ENCODE assay signal across 14 mouse cellular contexts in the genomic region with DNA sequence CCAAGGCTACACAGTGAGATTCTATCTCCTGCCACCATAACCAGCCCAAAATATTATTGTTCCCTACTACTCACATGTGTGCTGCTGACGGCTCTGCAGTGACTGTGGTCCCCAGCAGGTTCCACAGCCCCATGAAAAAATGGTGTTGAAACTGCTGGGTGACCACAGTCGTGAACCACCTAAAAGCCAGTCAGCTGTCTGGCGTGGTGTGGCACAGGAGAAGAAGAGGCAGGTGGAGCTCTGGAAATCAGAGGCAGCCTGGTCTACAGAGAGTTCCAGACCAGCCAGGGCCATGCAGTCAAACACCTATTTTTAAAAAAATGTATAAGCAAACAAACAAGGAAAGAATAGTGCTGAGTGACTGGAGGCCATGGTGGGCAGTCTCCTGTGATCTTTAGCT. TPM values are rescaled to one million over a fixed set of nuclear protein-coding genes. Genes with fewer than 3 reads are reported as not detected.
A peak's percentile ranks its signal among the peaks of the same experiment; 100 is the strongest.
DNase-seq lines count a peak whose midpoint lies in the region; TF ChIP-seq lines count a peak whose summit lies in the region.
"Had no signal": no experiment of that assay in that cellular context is flagged by ENCODE, and none has a peak within 500 bp of the region (broad histone marks: within the 10 kb centered on the region; RNA-seq: fewer than 3 reads in every experiment).

No protein-coding gene starts in this region.

- TF ChIP-seq POLR2A in myocyte (IDR thresholded peaks at IDR 0.05; ENCODE audit: insufficient read length, low read depth) = no peak

- intact Hi-C loops in left cerebral cortex, adult 2 months (cut with DNase I) = no loop called here
- intact Hi-C loops in left cerebral cortex, postnatal 36 days (cut with DNase I) = no loop called here

- no peak overlapping the region for H3ac ChIP-seq in myocyte (ENCODE audit: control insufficient read depth, insufficient read length)

- no peaks in the 10 kb centered on the region for H3K27me3 ChIP-seq in myocyte (ENCODE audit: control insufficient read depth, insufficient read depth, insufficient read length)
- H3K27me3 ChIP-seq: CH12.LX, Patski had no signal

- no peak for DNase-seq in left cerebral cortex, adult 2 months (ENCODE audit: extremely low spot score in 1 of 2, low spot score in 2 of 2)
- DNase-seq in left cerebral cortex, postnatal 36 days (ENCODE audit: low spot score in 2 of 2) = no peak
- peak; percentile 24 for DNase-seq in 416B (ENCODE audit: low read depth)
- no peak for DNase-seq in spleen, postnatal 4 days (ENCODE audit: low spot score in 2 of 2)
- no peak for DNase-seq in adrenal gland, postnatal 10 days
- DNase-seq: adrenal gland, adult 8-10 months; B cell, adult 2 months; cerebellum, adult 11-12 months had no signal

- peak overlapping the region; percentile 89 for H3K27ac ChIP-seq in left cerebral cortex, adult 2 months

- TF ChIP-seq CTCF in left cerebral cortex, adult 2 months (IDR thresholded peaks at IDR 0.05) = no peak

- no peak overlapping the region for H3K4me3 ChIP-seq in left cerebral cortex, adult 2 months
- no peak overlapping the region for H3K4me3 ChIP-seq in myocyte

- H3K36me3 ChIP-seq in myocyte (ENCODE audit: control insufficient read depth, insufficient read depth) = no peaks in the 10 kb centered on the region
- H3K36me3 ChIP-seq: G1E had no signal

- H3K4me2 ChIP-seq in myocyte (ENCODE audit: low read depth) = peak overlapping the region; percentile 50

- H3K79me2 ChIP-seq in myocyte (ENCODE audit: control insufficient read depth, insufficient read depth) = no peaks in the 10 kb centered on the region

TF ChIP-seq in myocyte, 11 proteins besides CTCF, POLR2A, EP300 and RAD21:
- TF ChIP-seq REST (IDR thresholded peaks at IDR 0.05; ENCODE audit: insufficient read depth, insufficient read length) (no peak), TCF12 (IDR thresholded peaks at IDR 0.05; ENCODE audit: insufficient read depth, poor library complexity, severe bottlenecking) (peak; percentile 50), MAX (IDR thresholded peaks at IDR 0.05; ENCODE audit: low read depth) (no peak), MYOG (IDR thresholded peaks at IDR 0.05; ENCODE audit: control insufficient read depth in 1 of 3, insufficient read depth in 1 of 3, insufficient read length in 2 of 3, low read depth in 2 of 3) (peak; percentile 26 to 90 (median 66)), MYOD1 (IDR thresholded peaks at IDR 0.05; ENCODE audit: control insufficient read depth in 1 of 3, insufficient read length in 2 of 3, low read depth in 2 of 3) (peak in 2 of 3 experiments; percentile 36 to 66), TCF3 (IDR thresholded peaks at IDR 0.05; ENCODE audit: insufficient read length, low read depth) (peak; percentile 8)

RNA-seq across cellular contexts. Expression of gene Stac2, which starts 8.2 kb away (rescaled TPM):
- total RNA-seq in left cerebral cortex, adult 2 months (2021) = 10 to 100 TPM; 97.3 to 99.9 TPM
- total RNA-seq in left cerebral cortex, postnatal 36 days (2021) = 100 to 1,000 TPM in 1 of 2 experiments, 10 to 100 TPM in 1; 69.6 to 102 TPM
- 41.7 TPM for polyA plus RNA-seq in myocyte (2012; fragmentation: generic; extraction: Trizol)
- 1 to 10 TPM; 1.8 to 3.1 TPM for total RNA-seq in adrenal gland, postnatal 10 days (2021)
- total RNA-seq: CH12.LX, MEL had no signal
- polyA plus RNA-seq: CD4-positive, CD25-positive, alpha-beta regulatory T cell, adult 4 months; G1E had no signal

RNA-seq across cellular contexts. Expression of gene Rpl19, which starts 34.9 kb away (rescaled TPM):
- total RNA-seq in left cerebral cortex, adult 2 months (2021) = 100 to 1,000 TPM; 560 to 591 TPM
- 100 to 1,000 TPM; 524 to 620 TPM for total RNA-seq in left cerebral cortex, postnatal 36 days (2021)
- 2,972 TPM for polyA plus RNA-seq in myocyte (2012; fragmentation: generic; extraction: Trizol)
- total RNA-seq in adrenal gland, postnatal 10 days (2021) = 1,000 to 10,000 TPM; 1,275 to 1,278 TPM

RNA-seq across cellular contexts. Expression of gene Cacnb1, which starts 38.6 kb away (rescaled TPM):
- 100 to 1,000 TPM; 150 to 170 TPM for total RNA-seq in left cerebral cortex, adult 2 months (2021)
- total RNA-seq in left cerebral cortex, postnatal 36 days (2021) = 100 to 1,000 TPM; 149 to 163 TPM
- 163 TPM for polyA plus RNA-seq in myocyte (2012; fragmentation: generic; extraction: Trizol)
- total RNA-seq in adrenal gland, postnatal 10 days (2021) = 10 to 100 TPM; 11.7 to 29.3 TPM

Comparison
In these comparisons a context has a peak if more than half of its experiments do, and no peak if none do; other contexts are left out.
1. RNA of gene Stac2, which starts 8.2 kb away (total RNA-seq): 69.6 to 102 TPM in left cerebral cortex, postnatal 36 days and 97.3 to 99.9 TPM in left cerebral cortex, adult 2 months; 1.8 to 3.1 TPM in adrenal gland, postnatal 10 days; every median in the first group is over 10 times any median in the second.
2. RNA of gene Cacnb1, which starts 38.6 kb away (total RNA-seq): 150 to 170 TPM in left cerebral cortex, adult 2 months and 149 to 163 TPM in left cerebral cortex, postnatal 36 days; 11.7 to 29.3 TPM in adrenal gland, postnatal 10 days; every median in the first group is over 4 times any median in the second.